Mouse (Mus musculus) fibroblast of lung, adult 2 months (primary cell): ENCODE measurements around the gene Raf1.
A peak's percentile ranks its signal among the peaks of the same experiment; 100 is the strongest.
"Not testable (repeated sequence)": the region's sequence is repeated elsewhere in the genome, so short reads cannot be mapped to it uniquely, and the experiment has no call there.

Experiments used
- DNase-seq: peaks from one replicate; pipeline ENCODE4 v3.0.0-alpha.2; 2011; ENCODE audit warnings: low read depth

Gene Raf1

DNA sequence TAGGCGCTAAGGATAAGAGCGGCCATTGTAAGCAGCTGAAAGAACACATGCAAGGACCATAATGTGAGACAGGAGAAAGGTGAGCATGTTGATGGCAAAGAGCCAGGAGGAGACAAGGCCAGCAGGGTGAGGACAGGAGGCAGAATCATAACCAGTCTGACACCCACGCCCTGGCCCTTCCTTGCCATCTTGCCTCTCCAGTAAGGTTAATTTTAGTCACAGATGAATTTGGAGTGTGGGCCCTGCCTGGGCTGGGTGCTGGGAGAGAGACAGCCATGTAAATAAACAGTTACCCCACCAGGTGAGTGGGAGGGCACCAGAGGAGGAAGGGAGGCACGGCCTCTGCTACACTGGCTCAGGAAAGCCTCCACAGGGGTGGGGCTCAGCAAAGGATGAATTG, 4.6 kb upstream of the Raf1 start:
- DNase-seq = no peak

- DNase-seq = no peak
These were observed 1.6 kb upstream of the Raf1 start for GRCm38 (mm10) chr6:115678012-115678411.

GRCm38 (mm10) chr6:115677441-115677840, 1.0 kb upstream of the Raf1 start:
- no peak for DNase-seq

- DNase-seq = no peak
These were observed 713 bp downstream of the Raf1 start for GRCm38 (mm10) chr6:115675508-115676336.

- no peak for DNase-seq
These were observed 1.3 kb downstream of the Raf1 start for GRCm38 (mm10) chr6:115675166-115675507.

- no peak for DNase-seq
These were observed 2.1 kb downstream of the Raf1 start for GRCm38 (mm10) chr6:115674316-115674715.

GRCm38 (mm10) chr6:115672700-115673099, 3.7 kb downstream of the Raf1 start:
- no peak for DNase-seq

DNA sequence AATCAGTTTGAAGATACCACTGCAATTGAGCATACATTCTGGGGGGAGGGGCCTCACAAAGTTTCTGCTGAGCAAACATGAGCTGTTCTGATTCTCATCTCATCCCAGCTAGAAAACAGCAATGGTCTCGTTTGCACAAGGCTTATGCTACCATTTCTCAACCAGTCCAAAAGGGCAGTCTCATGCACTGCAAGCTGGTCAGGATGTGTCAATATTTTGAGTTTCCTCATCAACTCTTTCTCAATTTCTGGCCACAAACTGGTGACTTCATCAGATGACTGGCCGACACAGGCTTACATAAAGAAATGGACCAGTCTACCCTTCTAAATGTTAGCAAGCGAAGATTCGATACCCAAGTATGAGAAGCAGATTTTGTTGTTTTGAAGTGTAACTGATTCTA, 9.8 kb downstream of the Raf1 start:
- DNase-seq = peak; percentile 90

- no peak for DNase-seq
These were observed 12.2 kb downstream of the Raf1 start for GRCm38 (mm10) chr6:115664268-115664667.

DNA sequence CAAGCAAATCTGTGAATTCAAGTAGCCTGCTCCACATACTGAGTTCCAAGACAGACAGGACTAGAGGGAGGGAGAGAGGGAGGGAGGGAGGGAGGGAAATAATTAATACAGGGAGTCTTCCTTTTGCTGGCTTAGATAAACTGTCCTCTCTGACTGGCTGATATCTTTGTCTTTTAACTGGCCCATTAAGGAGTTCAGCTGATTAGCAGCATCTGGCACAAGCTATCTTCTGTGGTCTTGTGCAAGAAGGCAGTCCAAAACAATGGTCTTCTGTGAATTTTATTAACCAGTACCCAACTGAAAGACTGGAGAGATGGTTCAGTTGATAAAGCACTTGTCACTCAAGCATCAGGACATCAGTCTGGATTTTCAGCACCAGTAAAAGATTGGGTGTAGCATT, 17.6 kb downstream of the Raf1 start:
- no peak for DNase-seq

- DNase-seq = no peak
These were observed 22.5 kb downstream of the Raf1 start for GRCm38 (mm10) chr6:115653939-115654338.

DNA sequence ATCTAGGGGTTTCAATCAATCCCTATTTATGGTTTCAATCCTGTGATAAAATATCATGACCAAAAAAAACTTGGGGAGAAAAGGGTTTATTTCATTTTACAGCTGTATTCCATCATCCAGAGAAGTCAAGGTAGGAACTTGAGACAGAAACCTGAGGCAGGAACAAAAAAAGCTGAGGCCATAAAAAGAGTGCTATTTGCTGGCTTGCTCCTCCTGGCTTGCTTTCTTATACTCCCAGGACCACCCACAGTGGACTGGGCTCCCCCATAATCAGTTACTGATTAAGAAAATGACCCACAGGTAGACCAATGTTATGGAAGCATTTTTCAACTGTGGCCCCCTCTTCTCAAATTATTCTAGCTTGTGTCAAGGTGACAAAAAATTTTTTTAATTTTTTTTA, 24.7 kb downstream of the Raf1 start:
- no peak for DNase-seq

GRCm38 (mm10) chr6:115650476-115651427, 25.7 kb downstream of the Raf1 start:
- DNase-seq = no peak

DNA sequence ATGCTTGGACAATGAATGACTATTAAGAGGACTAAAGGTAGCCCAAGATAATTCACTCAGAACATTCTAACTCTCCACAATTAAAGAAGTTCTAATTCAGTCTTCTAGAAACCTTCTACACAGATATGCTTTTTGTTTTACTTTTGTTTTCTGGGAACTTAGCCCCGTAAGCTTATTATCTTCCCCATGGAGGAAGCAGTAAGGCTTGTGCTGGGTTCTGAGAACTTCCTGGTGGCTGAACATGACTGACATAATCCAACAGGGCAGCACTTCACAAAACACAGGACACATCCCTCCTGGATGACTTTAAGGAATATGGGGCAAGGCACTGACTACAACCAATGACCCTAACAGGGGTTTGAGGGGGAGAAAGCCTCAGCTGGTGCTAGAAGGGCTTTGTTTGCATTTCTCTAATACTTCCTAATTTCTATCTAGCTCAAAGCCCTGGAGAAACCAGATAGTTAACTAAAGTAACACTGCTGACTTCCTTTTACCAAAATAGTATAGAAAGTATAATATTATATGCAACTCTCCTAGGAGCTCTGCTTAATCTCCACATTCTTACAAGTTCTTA, 26.6 kb downstream of the Raf1 start:
- no peak for DNase-seq

DNA sequence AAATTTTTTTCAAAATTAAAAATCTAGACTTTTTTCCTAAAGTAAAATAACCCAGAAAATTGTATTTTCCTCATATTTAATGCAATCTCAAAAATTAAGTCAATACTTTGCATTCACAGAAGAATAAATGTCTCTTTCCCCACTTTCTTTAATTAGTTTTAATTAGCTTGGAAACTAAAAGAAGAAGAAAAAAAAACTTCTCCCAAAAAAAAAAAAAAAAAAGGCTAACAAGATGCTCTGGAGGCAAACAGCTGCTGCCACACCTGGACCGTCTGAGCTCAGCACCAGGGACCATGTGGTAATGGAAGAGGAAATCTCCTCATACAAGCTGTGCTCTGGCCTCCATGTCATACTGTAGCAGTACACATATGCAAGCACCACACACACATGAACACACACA, 33.1 kb downstream of the Raf1 start:
- no peak for DNase-seq

GRCm38 (mm10) chr6:115638188-115638587, 38.2 kb downstream of the Raf1 start:
- DNase-seq = not testable (repeated sequence)

DNA sequence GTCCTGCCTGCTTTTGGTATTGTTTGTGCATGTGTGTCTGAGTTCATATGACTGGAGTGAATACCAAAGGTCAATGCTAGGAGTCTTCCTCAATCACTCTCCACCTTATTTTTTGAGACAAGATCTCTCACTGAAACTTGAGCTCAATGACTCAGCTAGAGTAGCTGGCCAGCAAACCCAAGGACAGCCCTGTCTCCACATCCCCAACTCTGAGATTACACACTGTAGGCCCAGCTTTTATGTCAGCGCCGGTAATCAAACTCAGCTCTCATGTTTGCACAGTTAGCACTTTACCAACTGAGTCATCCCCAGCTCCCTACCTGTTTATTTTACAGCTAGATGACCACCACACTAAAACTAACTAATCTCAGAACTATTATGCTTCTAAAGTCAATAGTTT, 42.4 kb downstream of the Raf1 start:
- DNase-seq = no peak

DNA sequence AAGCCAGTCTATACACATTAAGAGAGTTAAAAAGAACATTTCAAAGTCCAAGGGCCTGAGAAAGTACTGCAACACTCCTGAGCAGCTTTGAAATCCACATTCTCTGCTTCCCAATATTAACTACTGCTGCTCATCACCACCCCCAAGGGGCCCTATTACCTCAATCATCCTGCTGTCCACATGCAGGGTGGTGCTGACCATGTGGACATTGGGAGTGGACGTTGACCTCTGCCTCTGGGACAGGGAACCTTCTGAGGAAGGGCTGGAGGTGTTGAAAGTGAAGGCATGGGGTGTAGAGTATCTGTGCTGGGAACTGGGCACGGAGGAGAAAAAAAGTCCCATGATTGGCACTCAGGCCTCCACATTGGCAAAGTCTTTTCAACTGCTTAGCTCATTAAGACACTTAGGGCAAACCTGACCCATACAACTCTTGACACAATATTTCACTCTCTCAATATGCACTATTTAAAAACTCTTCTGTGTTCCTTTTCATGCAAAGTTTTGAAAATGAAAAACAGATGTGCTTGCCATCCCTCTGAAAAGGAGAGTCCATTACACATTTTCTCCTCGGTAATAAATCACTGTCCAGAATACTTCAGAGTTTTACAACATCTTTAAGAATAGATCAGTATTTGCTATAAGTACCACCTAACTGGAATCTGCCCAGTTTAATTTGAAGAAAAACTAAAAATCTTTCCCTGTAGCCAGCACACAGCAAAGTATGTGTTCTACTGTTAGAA, 45.2 kb downstream of the Raf1 start:
- DNase-seq = no peak

DNA sequence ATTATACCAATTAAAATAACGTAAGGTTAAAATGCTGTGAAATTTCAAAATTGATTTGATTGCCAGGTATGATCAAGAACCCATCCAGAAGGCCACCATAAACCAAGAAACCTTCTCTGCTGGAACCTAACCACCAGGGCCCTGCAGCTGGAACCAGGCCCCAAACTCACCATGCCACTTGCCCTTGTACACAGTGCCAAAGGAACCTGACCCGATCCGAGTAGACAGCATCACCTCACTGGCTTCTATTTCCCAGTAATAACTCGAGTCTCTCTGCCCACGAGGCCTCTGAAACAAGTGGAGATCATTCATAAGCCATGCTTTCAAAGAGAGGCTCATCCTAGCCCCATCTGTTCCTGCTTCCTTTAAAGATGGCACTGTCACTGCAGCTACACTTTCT, 50.3 kb downstream of the Raf1 start:
- DNase-seq = no peak

DNA sequence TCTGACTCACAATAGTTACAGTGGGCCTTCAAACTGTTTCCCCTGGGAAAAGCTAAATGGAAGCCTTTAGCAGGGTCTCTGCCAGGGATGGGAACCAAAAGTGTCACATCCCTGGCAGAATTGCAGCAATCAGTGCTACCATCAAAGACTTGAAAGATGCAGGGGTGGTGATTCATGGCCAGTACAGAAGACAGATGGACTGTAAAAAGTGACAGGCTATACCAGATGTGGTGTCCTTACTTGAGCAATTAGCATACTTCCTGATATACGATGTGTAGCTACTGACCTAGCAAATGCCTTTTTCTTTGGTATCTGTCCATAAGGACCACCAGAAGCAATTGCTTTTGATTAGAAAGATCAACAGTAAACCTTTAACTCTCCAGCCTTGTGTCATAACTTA, 55.5 kb downstream of the Raf1 start:
- DNase-seq = no peak

DNA sequence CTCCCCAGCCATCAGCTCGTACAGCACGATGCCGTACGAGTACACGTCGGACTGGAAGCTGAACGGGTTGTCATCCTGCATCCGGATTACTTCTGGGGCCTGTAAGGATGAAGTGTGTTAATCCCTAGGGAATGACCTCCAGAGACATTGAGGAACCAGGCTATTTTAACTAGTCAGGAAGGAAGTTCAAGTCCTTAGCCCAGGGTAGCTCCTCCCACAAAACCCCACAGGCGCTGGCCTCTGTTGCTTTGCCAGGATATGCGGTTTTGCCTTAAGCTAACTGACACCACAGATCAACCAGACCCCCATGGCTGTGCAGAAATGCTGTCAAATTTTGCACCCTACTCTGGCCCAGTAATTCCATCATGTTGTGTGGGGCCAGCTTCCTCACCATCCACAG, 56.6 kb downstream of the Raf1 start:
- DNase-seq = no peak

- DNase-seq = no peak
These were observed 60.5 kb downstream of the Raf1 start for GRCm38 (mm10) chr6:115615983-115616382.
